Mouse (Mus musculus) adrenal gland, adult 10 weeks (tissue): Measurements from ENCODE around the gene Npy5r. TPM values are rescaled to one million over a fixed set of nuclear protein-coding genes. Genes with fewer than 3 reads are reported as not detected.

Source experiments
- polyA plus RNA-seq: library from polyadenylated mRNA; stranded (reverse); fragments of 350-450 nt; fragmentation: Illumina TruSeq; extraction: RNeasy Lipid Tissue Mini Kit (QIAGEN cat#74804); gene quantifications from one replicate; pipeline ENCODE4 v1.2.3, GENCODE M21; 2014; ENCODE audit warnings: low read depth, low replicate concordance

Npy5r gene
- 0.41 TPM for polyA plus RNA-seq

DNA sequence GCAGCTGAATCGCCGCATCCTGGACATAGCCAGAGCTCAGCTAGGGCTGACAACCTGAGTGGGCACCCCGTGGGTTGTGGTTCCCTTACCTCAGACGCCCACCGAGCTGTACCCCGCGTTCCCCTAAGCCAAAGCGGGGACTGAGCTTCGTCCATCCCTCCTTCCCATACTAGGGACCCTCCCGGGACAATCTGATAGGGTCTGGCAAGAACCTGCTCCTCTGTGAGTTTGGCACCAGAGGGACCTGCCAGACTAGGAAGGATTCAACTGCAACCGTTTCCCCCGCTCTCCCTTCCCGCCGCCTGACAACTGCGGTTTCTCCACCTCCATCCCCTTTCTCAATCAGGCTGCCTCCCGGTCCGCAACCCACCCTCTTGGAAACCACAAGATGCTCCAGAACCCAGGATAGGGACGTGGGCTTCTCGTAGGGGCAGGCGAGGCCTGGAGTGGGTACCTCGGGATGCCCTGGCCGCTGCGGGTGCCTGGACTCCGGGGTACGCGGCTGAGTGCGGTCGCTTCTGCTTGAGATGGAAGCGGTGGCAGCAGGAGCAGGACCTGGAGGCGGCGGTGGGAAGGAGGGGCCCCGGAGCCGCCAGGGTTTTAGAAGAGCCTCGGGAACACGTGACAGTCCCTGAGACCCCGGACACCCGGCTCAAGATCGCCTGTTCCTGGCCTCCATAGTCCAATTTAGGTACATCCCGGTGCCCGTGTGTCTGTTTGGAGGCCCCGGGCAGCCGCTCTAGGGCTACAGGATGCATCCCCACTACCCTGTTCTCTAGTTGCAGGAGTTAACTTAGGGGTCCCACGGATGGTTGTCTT lies at the start of gene Npy5r:
TSS of gene Npy5r (minus strand) at position 618 of the 819 bp plus-strand sequence.

DNA sequence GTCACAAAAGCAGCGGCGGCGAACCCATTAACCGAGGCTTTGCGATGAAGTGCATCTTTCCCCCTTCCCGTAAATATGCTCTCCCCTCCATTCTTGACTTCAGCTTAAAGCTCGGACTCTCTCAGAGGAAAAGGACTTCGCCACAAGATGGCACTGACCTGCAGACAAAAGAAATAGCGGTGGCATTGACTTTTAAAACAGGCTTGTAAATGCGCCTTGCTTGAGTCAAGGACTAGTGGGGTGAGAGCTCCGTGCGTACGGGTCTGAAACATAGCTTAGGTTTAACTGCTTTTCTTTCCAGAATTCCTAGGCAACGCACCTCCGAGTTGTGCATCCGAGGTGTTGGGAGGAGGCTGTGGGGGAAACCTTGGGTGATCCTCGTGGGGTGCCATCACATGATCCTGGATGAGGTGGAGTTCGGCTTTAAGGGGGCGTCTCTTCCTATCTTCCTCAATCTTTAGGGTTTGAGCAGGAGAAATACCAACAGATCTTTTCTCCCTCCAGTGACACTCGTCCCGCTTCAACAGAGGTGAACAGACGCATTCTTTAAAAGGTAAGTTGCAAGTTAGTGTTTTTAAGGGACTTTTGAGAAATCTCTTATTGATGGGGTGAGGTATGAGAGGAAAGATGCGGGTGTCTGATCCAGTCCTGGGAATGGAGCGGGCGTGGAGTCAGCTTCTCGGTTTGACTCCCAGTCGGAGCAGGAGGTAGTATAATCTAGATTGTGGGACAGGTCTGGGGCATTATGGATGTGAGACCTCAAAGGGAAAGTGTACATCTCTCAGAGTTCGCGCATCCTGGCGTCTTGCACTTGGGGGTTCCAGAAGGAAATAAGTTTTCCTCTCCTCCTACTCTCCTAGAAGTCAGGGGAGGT lies 9.3 kb upstream of the Npy5r start, which contains the start of gene Npy1r:
TSS of gene Npy1r (plus strand) at position 223 of the 874 bp plus-strand sequence.

Other genes starting within 250 kb of the Npy5r start
- 9.9 TPM for gene Tma16, start 201.6 kb downstream of the Npy5r start, polyA plus RNA-seq
- not detected for gene Tktl2, start 176.4 kb downstream of the Npy5r start, polyA plus RNA-seq
- gene Npy1r, start 9.1 kb upstream of the Npy5r start, polyA plus RNA-seq: 9.3 TPM
- 54.1 TPM for gene Naf1, start 172.1 kb upstream of the Npy5r start, polyA plus RNA-seq